Mouse (Mus musculus): ENCODE measurements around the gene Clcn6.

GRCm38 (mm10) chr4:148009641-148010040 lies 29.0 kb downstream of the Clcn6 start:
- TF ChIP-seq CTCF (IDR thresholded peaks at IDR 0.05; ENCODE audit: control insufficient read depth, insufficient read depth, insufficient read length) (no peak), MYOD1 (IDR thresholded peaks at IDR 0.05; ENCODE audit: control insufficient read depth, insufficient read length, low read depth) (no peak), MYOG (IDR thresholded peaks at IDR 0.05; ENCODE audit: control insufficient read depth, extremely low read depth, insufficient read length) (no peak)

All from C2C12 (cell line).